Mouse (Mus musculus) myocyte (in vitro differentiated cells): ENCODE measurements around the gene Cela1.

ENCODE experiments used
- CEBPB ChIP-seq: IDR thresholded peaks from 2 replicates; pipeline ENCODE4 v1.6.1; 2011; ENCODE audit warnings: mild to moderate bottlenecking, moderate library complexity; ENCODE audit not compliant: poor library complexity, insufficient read depth, severe bottlenecking
- E2F4 ChIP-seq: IDR thresholded peaks from one replicate; pipeline ENCODE4 v1.6.1; 2011; ENCODE audit warnings: mild to moderate bottlenecking, control low read depth, moderate library complexity; ENCODE audit not compliant: insufficient read depth
- MAX ChIP-seq: IDR thresholded peaks from one replicate; pipeline ENCODE4 v1.6.1; 2011; ENCODE audit warnings: low read depth, mild to moderate bottlenecking, control low read depth
- MYOD1 ChIP-seq, 3 experiments: IDR thresholded peaks; one replicate each; pipeline ENCODE4 v1.6.1; 2011; ENCODE audit warnings: control low read depth in 2 of 3, low read depth in 2 of 3, mild to moderate bottlenecking in 2 of 3, moderate library complexity in 1 of 3; ENCODE audit not compliant: insufficient read length in 2 of 3, control insufficient read depth in 1 of 3
- MYOG ChIP-seq, 3 experiments: IDR thresholded peaks; one replicate each; pipeline ENCODE4 v1.6.1; 2011; ENCODE audit warnings: control low read depth in 2 of 3, low read depth in 2 of 3, mild to moderate bottlenecking in 2 of 3; ENCODE audit not compliant: insufficient read length in 2 of 3, control insufficient read depth in 1 of 3, insufficient read depth in 1 of 3
- POLR2A ChIP-seq: IDR thresholded peaks from one replicate; pipeline ENCODE4 v1.6.1; 2011; ENCODE audit warnings: low read depth, mild to moderate bottlenecking, control low read depth, moderate library complexity; ENCODE audit not compliant: insufficient read length
- POLR2AphosphoS2 ChIP-seq: IDR thresholded peaks from one replicate; pipeline ENCODE4 v1.6.1; 2011; ENCODE audit warnings: low read depth, control low read depth; ENCODE audit not compliant: insufficient read length
- USF1 ChIP-seq: IDR thresholded peaks from one replicate; pipeline ENCODE4 v1.6.1; 2011; ENCODE audit warnings: low read depth, mild to moderate bottlenecking, control low read depth, moderate library complexity

GRCm38 (mm10) chr15:100720066-100720465, 32.3 kb upstream of the Cela1 start:
- TF ChIP-seq POLR2A = no peak
- TF ChIP-seq E2F4 = no peak
- TF ChIP-seq MAX = no peak
- TF ChIP-seq MYOG (IDR thresholded peaks at IDR 0.05; ENCODE audit: control insufficient read depth in 1 of 3, insufficient read depth in 1 of 3, insufficient read length in 2 of 3, low read depth in 2 of 3) = no peak
- TF ChIP-seq CEBPB = no peak
- TF ChIP-seq MYOD1 (IDR thresholded peaks at IDR 0.05; ENCODE audit: control insufficient read depth in 1 of 3, insufficient read length in 2 of 3, low read depth in 2 of 3) = no peak
- TF ChIP-seq POLR2AphosphoS2 = no peak
- no peak for TF ChIP-seq USF1
